Comparison of ENCODE assay signal across 8 mouse cellular contexts in the genomic region with DNA sequence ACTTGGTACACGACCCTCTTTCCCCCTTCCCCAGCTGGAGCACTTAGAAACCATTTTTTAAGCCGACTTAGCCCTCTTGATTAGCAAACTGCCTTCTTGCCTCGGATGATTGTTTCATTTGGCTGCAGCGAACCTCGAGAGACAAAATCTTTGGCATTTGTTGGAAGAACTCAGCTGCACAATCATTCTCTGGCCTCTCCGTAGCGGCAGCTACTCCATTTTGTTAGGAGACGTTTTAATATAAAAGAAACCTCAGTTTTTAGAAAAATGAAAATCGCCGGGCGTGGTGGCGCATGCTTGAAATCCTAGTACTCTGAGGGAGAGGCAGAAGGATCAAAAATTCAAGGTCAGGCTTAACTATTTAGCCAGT. TPM values are rescaled to one million over a fixed set of nuclear protein-coding genes. Genes with fewer than 3 reads are reported as not detected.
DNase-seq lines count a peak whose midpoint lies in the region; ATAC-seq and TF ChIP-seq lines count a peak whose summit lies in the region.

No protein-coding gene starts in this region.

- H3K4me2 ChIP-seq in kidney, embryonic 14.5 days (replicated peaks; ENCODE audit: low read depth, low read length): peak overlapping the region; percentile 100
- peak overlapping the region; percentile 100 for H3K4me2 ChIP-seq in embryonic facial prominence, embryonic 12.5 days (replicated peaks)
- peak overlapping the region; percentile 100 for H3K4me2 ChIP-seq in intestine, embryonic 16.5 days (ENCODE audit: low read depth, low read length)
- peak overlapping the region; percentile 100 for H3K4me2 ChIP-seq in neural tube, embryonic 12.5 days (replicated peaks)

- no peak for TF ChIP-seq CTCF in E14TG2a.4 (conservative IDR thresholded peaks at IDR 0.05; ENCODE audit: low read length)

- H3K27ac ChIP-seq in kidney, embryonic 14.5 days (ENCODE audit: low read depth, low read length): no peak overlapping the region
- H3K27ac ChIP-seq in embryonic facial prominence, embryonic 12.5 days: no peak overlapping the region
- peak overlapping the region; percentile 62; the same call in 1 of the 2 replicates for H3K27ac ChIP-seq in intestine, embryonic 16.5 days (ENCODE audit: low read length)
- 0 out of 2 replicates have a peak overlapping the region, but pooled peaks have one; percentile 74 for H3K27ac ChIP-seq in neural tube, embryonic 12.5 days

- DNase-seq in kidney, postnatal 36 days: no peak
- no peak for DNase-seq in frontal cortex, postnatal 10 days (ENCODE audit: low spot score in 2 of 2)
- DNase-seq in kidney, adult 9 months: no peak

- H3K36me3 ChIP-seq in kidney, embryonic 14.5 days (ENCODE audit: control insufficient read depth, insufficient read depth, low read length): no peaks in the 10 kb centered on the region
- no peaks in the 10 kb centered on the region for H3K36me3 ChIP-seq in E14TG2a.4 (ENCODE audit: insufficient read depth, low read length)
- H3K36me3 ChIP-seq in embryonic facial prominence, embryonic 12.5 days: no peaks in the 10 kb centered on the region
- H3K36me3 ChIP-seq in intestine, embryonic 16.5 days (ENCODE audit: control insufficient read depth, insufficient read depth, low read length): no peaks in the 10 kb centered on the region
- no peaks in the 10 kb centered on the region for H3K36me3 ChIP-seq in neural tube, embryonic 12.5 days

- under 1% methylated on average over 12 of the region's 12 CpGs for WGBS in kidney, embryonic 14.5 days
- 1% methylated on average over 12 of the region's 12 CpGs for WGBS in embryonic facial prominence, embryonic 12.5 days
- 2% methylated on average over 12 of the region's 12 CpGs for WGBS in intestine, embryonic 16.5 days
- 2% methylated on average over 12 of the region's 12 CpGs for WGBS in neural tube, embryonic 12.5 days

- ATAC-seq in kidney, embryonic 14.5 days (ENCODE audit: low FRiP score, low TSS enrichment): no peak
- ATAC-seq in embryonic facial prominence, embryonic 12.5 days (ENCODE audit: insufficient number of reproducible peaks, insufficient read depth, low FRiP score, low TSS enrichment): no peak
- no peak for ATAC-seq in intestine, embryonic 16.5 days
- ATAC-seq in neural tube, embryonic 12.5 days (ENCODE audit: low FRiP score, low read depth): no peak

- no peaks in the 10 kb centered on the region for H3K9me3 ChIP-seq in kidney, embryonic 14.5 days (ENCODE audit: control insufficient read depth, low read length)
- H3K9me3 ChIP-seq in E14TG2a.4 (ENCODE audit: low read length): no peaks in the 10 kb centered on the region
- no peaks in the 10 kb centered on the region for H3K9me3 ChIP-seq in embryonic facial prominence, embryonic 12.5 days
- H3K9me3 ChIP-seq in intestine, embryonic 16.5 days (ENCODE audit: control insufficient read depth, low read length): no peaks in the 10 kb centered on the region
- no peaks in the 10 kb centered on the region for H3K9me3 ChIP-seq in neural tube, embryonic 12.5 days

- H3K27me3 ChIP-seq in kidney, embryonic 14.5 days (ENCODE audit: control insufficient read depth, insufficient read depth, low read length): peaks cover 6% of the 10 kb centered on the region; the same call in 1 of the 2 replicates
- peaks cover 49% of the 10 kb centered on the region for H3K27me3 ChIP-seq in E14TG2a.4 (ENCODE audit: insufficient read depth, low read length)
- H3K27me3 ChIP-seq in embryonic facial prominence, embryonic 12.5 days: peaks cover 31% of the 10 kb centered on the region
- H3K27me3 ChIP-seq in intestine, embryonic 16.5 days (replicated peaks; ENCODE audit: control insufficient read depth, insufficient read depth, low read length): peaks cover 13% of the 10 kb centered on the region; the same call in 1 of the 2 replicates
- H3K27me3 ChIP-seq in neural tube, embryonic 12.5 days (replicated peaks): peaks cover 9% of the 10 kb centered on the region

- peak overlapping the region; percentile 65 for H3K4me3 ChIP-seq in kidney, embryonic 14.5 days (ENCODE audit: low read length)
- H3K4me3 ChIP-seq in E14TG2a.4 (replicated peaks; ENCODE audit: low read length): peak overlapping the region; percentile 84
- peak overlapping the region; percentile 56 for H3K4me3 ChIP-seq in embryonic facial prominence, embryonic 12.5 days
- H3K4me3 ChIP-seq in intestine, embryonic 16.5 days (ENCODE audit: low read length): peak overlapping the region; percentile 71
- peak overlapping the region; percentile 67 for H3K4me3 ChIP-seq in neural tube, embryonic 12.5 days

- peak overlapping the region; percentile 60; the same call in 1 of the 2 replicates for H3K9ac ChIP-seq in kidney, embryonic 14.5 days (ENCODE audit: low read depth, low read length)
- no peak overlapping the region for H3K9ac ChIP-seq in embryonic facial prominence, embryonic 12.5 days
- peak overlapping the region; percentile 70 for H3K9ac ChIP-seq in intestine, embryonic 16.5 days (ENCODE audit: low read depth, low read length)
- H3K9ac ChIP-seq in neural tube, embryonic 12.5 days: peak overlapping the region; percentile 77

- H3K4me1 ChIP-seq in kidney, embryonic 14.5 days (ENCODE audit: control insufficient read depth, insufficient read depth, low read length): peaks cover 8% of the 10 kb centered on the region
- H3K4me1 ChIP-seq in E14TG2a.4 (replicated peaks; ENCODE audit: low read depth, low read length): peaks cover 44% of the 10 kb centered on the region
- peaks cover 10% of the 10 kb centered on the region for H3K4me1 ChIP-seq in embryonic facial prominence, embryonic 12.5 days
- H3K4me1 ChIP-seq in intestine, embryonic 16.5 days (ENCODE audit: control insufficient read depth, insufficient read depth, low read length): peaks cover 6% of the 10 kb centered on the region; the same call in 1 of the 2 replicates
- H3K4me1 ChIP-seq in neural tube, embryonic 12.5 days: peaks cover 21% of the 10 kb centered on the region; the same call in 1 of the 2 replicates

RNA-seq across cellular contexts. Expression of a gene that starts 31.9 kb away (rescaled TPM):
- polyA plus RNA-seq in kidney, embryonic 14.5 days (2014; fragmentation: Nextera tagmentation; extraction: Ambion mirVana): 98.4 and 119 TPM in 2 replicates
- polyA plus RNA-seq in embryonic facial prominence, embryonic 12.5 days (2016; fragmentation: Nextera tagmentation; extraction: Ambion mirVana): 143 and 144 TPM in 2 replicates
- 47.4 and 49.0 TPM in 2 replicates for polyA plus RNA-seq in intestine, embryonic 16.5 days (2015; fragmentation: Nextera tagmentation; extraction: Ambion mirVana)
- 151 and 160 TPM in 2 replicates for polyA plus RNA-seq in neural tube, embryonic 12.5 days (2016; fragmentation: Nextera tagmentation; extraction: Ambion mirVana)

RNA-seq across cellular contexts. Expression of a gene that starts 33.0 kb away (rescaled TPM):
- 0.83 and 1.0 TPM in 2 replicates for polyA plus RNA-seq in kidney, embryonic 14.5 days (2014; fragmentation: Nextera tagmentation; extraction: Ambion mirVana)
- 1.0 and 1.3 TPM in 2 replicates for polyA plus RNA-seq in embryonic facial prominence, embryonic 12.5 days (2016; fragmentation: Nextera tagmentation; extraction: Ambion mirVana)
- polyA plus RNA-seq in intestine, embryonic 16.5 days (2015; fragmentation: Nextera tagmentation; extraction: Ambion mirVana): 0.44 and 0.97 TPM in 2 replicates
- 7.7 and 8.5 TPM in 2 replicates for polyA plus RNA-seq in neural tube, embryonic 12.5 days (2016; fragmentation: Nextera tagmentation; extraction: Ambion mirVana)

Comparison
In these comparisons a context has a peak if more than half of its experiments do, and no peak if none do; other contexts are left out.
1. H3K27ac ChIP-seq: peak in intestine, embryonic 16.5 days (single experiment) and neural tube, embryonic 12.5 days (single experiment); none in kidney, embryonic 14.5 days (single experiment) and embryonic facial prominence, embryonic 12.5 days (single experiment).
2. Peak in every context shown above with its lines, with median percentiles within 50 percentile points of each other: H3K4me2 ChIP-seq and H3K4me3 ChIP-seq.